Mouse (Mus musculus): ENCODE data around the gene Smim4.
A peak's percentile ranks its signal among the peaks of the same experiment; 100 is the strongest.

The Smim4 gene

DNA sequence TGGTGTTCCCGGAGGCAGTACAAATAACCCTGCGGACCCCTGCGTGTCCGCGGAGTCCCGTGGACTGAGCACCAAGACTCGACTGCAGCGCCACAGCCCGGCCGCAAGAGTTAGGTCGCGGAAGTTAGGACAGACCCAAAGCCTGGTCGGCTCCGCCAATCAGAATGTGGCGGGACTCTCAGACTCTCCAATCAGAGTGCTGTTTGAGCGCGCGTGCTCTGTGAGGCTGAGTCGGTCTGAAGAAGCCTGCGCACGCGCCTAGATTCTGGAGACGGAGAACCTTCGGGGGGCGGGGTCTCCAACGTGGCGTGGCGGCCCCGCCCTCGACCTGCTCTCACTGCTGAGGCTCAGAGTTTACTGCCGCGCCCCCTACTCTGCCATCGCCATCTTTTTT is at the start of gene Smim4:
Smim4 (minus strand) TSS at position 131 of the 394 bp plus-strand sequence.
- DNase-seq = peak; percentile 98 to 99

DNA sequence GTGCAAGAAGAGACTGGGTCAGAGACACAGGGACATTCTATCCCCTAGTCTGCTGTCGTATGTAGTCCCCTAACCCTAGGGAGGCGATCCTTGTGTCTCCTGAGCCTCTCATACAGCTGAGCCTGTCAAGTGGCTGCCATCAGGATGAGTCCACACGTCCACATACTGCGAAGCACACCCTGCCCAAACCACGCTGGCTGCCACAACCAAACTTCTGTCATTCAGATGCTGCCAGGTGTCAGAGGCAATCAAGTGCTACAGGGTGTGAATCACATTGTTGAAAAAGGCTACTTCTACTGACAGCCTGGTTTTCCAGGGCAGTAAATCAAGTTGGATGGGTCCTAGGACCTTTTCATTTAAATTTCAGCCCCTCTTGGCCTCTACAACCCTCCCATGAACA is 49.0 kb upstream of the Smim4 start:
- no peak for DNase-seq

DNA sequence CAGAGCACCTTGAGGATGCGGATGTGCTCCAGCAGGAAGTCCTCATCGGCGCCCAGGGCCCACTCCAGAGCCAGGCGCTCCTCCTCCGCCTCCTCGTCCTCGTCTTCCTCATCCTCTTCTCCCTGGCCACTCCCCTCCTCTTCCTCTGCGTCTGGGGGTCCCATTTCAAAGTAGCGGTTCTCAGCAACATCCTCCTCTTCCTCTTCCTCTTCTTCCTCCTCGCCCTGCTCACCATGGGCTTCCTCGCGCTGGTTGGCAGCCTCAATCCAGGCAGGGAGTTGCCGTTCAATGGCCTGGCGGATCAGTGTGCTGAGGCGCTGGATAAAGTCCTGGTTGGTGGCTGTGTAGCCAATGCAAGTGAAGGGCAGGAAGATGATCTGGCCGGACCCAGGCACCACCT is 48.5 kb upstream of the Smim4 start:
- no peak for DNase-seq

DNA sequence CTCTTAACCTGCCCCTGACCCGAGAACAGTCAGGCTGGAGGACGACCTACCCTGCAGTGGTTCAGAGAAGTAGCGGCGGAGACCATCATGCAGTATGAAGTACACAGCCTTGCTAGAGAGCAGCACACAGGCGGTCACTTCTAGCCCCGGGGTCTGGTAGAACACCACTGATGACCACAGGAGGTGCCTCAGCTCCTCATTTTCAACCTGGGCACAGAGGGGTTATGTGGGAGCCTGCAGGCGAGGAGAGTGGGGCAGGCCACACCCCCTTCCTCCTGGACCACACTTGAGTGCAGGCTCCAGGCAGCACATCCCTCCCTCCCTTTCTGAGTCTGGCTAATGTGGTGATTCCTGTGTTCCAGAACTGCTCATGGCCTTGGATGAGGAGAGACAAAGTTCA is 44.8 kb upstream of the Smim4 start:
- no peak for DNase-seq

DNA sequence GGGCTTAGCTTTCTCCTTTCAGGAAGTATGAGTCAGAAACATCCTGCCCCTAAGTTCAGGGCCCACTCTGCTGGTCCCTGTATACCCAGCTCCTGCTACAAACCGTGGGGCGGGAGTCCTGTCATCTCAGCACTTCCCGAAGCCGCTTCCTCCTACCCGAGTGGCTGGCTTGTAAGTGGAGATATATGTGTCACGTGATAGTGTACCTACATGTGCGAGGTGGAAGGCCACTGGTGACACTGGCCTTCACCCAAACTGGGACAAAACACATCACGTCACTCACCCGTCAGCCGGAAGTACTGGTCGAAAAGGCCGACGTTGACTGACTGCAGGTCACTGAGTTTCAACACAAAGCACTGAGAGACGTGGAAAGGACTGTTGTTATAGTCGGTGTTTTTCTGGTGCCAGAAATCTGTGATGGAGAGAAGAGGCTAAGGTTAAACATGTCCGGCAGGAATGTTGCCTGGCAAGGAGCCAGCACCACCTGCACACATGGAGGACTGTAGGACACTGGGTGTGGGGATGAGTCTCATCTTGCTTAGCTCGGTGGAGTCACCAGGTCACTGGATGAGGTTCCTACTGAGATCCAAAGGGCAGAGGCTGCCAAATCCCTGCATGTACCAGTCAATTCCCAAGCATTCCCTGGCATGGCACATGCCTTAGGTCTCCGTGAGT is 44.2 kb upstream of the Smim4 start:
- DNase-seq = no peak

DNA sequence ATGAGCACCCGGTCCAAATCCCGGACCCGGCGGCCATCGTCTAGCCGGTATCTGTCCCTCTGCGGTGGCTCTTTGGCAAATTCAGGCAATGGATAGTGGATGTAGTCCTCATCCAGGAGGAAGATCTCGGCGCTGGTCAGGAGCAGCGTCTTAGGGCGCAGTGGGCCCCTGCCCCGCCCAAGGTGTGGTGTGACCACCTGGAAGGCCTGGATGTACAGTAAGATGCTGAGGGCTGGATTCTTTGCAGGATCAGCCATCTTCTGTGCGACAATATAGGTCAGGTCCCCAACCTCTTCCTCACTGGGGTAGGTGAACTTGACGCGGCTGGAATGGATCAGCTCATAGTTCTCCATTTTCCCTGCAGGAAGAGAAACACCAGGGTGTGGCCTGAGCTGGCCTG is 43.1 kb upstream of the Smim4 start:
- no peak for DNase-seq

DNA sequence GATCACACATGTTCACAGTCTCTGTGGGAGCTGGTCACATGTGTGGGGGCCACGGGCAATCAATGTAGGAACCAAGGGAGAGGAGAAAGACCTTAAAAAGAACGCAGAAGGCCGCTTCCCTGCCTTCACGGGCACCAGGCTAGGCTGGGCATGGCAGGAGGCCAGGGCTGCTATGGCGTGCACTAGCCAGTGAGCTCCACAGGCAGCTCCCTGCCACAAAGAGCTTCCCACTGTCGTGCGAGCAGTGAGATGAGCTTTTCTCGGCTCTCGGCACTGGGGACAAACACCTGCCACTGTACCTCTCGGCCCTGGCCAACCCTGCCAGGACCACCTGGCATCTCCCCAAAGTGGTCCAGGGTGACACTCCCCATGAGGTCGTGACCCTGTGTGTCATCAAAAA is 42.6 kb upstream of the Smim4 start:
- no peak for DNase-seq

DNA sequence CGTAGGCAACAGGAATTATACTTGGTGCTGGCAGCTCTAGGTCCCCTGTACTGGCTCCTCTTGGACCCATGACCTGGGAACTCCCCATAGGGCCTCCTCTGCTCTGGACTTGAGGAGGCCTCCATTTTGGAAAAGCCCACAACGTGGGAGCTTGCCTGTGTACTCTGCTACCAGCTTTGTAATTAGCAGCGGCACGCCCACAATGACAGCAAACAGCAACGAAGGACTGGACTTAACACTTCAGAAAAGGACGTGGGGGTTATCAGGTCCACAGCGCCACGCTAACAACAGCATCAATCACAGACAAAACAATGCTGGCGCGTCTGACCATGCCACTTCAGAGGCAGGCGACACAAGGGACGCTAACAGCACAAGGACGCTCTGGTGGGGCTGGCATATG is 42.2 kb upstream of the Smim4 start:
- no peak for DNase-seq

DNA sequence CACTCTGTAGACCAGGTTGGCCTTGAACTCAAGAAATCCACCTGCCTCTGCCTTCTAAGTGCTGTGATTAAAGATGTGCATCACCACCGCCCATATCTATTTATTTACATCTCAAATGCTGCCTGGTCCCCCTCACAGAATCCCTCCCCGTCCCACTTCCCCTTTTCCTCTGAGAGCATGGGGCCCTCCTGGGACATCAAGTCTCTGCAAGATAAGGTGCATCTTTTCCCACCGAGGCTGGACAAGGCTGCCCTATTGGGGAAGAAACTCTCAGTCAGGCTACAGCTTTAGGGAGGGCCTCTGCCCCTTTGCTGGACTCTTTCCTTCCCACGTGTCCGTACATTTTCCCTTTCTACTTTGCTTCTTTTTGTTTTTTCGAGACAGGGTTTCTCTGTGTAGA is 40.8 kb upstream of the Smim4 start:
- DNase-seq = no peak

DNA sequence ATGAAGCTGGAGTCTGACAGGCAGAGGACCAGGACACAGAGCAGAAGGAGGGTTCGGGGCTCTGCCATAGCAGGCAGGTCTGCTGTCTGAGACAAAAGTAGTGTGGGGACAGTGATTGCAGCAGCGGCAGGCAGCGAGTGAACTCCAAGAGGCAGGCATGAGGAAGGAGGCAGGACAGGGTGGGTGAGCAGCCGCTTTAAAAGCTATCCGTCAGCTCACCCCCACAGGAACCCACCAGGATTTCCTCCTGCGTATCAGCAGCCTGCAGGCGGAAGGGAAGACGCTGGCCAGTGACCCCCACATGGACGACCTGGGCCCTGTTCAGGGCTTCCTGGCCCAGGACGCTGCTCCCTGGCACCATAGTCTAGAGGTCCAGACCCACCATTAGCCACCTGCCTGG is 39.7 kb upstream of the Smim4 start, which contains the start of gene Stab1:
Stab1 (minus strand) TSS at position 217 of the 400 bp plus-strand sequence.
- peak; percentile 61 to 72 for DNase-seq

DNA sequence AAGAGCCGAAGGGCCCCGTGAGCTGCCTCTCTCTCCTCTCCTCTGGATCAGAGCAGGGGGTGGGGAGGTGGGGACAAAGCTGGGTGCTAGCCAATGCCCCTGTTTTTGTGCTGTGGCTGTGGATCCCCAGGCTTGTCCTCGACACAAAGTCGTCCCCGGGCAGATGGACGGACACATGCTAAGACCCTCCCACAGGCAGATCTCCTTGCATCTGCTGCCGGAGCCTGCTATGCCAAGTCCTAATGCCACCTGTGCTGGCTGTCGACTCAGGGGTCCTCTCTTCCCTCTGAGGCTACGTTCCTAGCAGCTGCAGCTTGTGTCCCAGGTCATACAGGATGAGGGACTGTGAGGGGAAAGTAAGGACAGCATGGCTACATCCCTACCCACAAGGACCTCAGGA is 38.1 kb upstream of the Smim4 start:
- DNase-seq = no peak

DNA sequence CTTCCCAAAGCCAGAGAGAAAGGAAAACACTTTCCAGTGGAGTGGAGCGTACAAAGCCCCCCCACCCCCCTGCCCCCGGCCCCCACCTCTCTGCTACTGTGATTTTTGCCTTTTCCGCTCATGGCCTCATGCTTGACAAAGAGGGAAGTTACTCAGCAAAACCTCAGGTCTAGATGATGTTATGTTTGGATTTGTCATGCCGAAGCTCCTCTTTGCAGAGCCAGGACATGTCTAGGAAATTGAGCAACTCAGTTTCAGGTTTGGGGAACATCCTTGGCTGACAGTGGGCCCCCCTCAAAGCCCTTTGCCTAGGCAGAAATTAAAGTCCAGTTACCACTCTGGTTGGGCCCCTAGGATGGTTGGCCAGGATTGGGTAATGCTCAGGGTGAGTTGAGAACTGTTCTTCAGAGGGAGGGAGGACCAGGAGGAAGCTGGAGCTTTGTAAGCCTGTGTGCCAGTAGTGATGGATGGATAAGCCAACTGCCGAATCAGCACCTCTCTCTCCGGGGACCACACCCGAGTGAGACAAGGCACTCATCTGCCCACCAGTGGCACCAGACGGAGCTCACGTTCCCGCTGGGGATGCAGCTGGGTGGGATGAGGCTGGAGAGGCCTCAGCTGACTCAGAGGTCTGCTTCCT is 37.4 kb upstream of the Smim4 start:
- peak; percentile 45 to 59 for DNase-seq

DNA sequence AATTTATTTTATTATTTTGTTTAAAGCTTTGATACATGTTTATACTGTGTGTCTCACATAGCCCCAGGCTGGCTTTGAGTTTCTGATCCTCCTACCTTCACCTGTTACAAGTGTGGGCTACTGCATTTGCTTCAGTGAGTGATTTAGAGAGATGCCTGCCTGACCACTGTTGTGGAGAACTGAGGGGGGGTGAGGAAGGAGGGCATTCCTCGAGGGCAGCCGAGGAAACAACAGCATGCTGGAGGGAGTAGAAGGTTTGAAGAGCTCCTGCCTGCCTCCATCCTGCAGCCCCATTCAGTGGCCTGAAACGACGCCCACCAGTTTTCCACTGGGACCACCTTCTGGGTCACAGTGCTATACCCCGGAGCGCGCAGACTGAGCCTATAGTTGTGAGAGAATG is 36.7 kb upstream of the Smim4 start:
- no peak for DNase-seq

DNA sequence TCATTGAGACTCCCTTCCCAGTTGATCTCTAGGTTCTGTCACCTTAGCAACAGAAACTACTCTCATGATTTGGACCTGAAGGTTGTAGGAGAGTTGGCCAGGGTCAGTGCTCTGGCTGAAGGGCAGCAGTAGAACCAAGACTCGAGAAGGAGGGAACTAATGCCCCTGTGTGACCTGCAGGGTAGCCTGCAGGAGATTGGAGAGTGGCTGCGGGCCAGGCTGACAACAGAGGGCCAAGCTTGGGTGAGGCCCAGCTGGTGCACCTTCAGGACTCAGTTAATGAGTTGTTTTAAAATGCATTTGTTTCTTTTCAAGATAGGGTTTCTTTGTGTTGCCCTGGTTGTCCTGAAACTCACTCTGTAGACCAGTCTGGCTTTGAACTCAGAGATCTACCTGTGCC is 36.3 kb upstream of the Smim4 start:
- DNase-seq = no peak

DNA sequence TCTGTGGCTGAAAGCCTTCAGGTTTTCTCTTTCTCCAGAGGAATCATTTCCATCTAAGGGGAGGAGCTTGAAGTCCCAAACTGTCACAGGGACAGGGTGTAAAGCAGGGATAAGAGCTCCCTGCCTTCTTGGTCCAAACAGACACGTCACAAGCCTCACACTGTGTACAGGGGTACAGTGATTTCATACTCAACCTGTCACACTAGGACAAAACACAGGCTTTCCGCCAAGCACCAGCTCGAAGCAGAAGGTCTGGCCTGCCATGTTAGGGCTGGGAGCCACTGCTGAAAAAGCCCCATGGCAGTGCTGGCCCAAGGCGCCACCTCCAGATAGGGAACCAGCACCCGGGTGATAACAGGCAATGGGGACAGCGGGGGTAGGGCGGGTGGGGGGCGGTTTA is 35.3 kb upstream of the Smim4 start:
- DNase-seq = no peak

DNA sequence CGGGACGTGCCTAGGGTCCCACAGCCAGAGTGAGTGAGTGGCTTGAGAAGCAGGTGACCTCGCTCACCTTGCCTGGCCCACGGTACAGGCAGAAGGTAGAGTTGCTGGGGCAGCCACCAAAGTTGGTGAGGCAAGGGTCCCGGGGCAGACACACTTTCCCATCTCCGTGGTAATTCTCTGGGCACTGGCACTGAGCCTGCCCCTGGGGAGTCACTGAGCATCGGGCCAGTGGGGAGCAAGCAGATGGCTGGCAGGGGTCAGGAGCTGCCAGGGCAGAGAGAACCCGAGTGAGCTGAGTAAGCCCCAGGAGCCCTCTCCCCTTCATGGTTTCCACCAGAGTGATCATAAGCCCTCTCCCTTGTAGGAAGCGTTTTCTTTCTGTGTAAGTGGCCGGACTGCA is 32.9 kb upstream of the Smim4 start:
- no peak for DNase-seq

DNA sequence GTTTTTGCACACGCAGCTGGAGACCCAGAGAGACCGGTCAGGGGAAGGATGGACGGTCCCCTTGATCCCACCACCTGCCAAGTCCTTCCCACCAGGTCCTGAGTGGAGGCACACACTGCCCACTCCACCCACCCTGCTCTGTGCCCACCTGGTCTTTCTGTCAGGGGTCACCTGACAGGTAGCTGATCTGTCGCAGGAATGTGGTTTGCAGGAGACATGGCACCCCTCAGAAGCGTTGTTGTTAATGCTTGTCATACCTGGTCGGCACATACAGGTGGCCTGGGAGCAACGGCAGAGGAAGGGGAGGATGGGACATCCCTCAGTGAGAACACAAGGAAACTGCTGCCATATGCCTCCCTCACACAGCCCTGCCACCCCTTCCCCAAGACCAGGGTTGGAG is 32.4 kb upstream of the Smim4 start:
- DNase-seq = no peak

DNA sequence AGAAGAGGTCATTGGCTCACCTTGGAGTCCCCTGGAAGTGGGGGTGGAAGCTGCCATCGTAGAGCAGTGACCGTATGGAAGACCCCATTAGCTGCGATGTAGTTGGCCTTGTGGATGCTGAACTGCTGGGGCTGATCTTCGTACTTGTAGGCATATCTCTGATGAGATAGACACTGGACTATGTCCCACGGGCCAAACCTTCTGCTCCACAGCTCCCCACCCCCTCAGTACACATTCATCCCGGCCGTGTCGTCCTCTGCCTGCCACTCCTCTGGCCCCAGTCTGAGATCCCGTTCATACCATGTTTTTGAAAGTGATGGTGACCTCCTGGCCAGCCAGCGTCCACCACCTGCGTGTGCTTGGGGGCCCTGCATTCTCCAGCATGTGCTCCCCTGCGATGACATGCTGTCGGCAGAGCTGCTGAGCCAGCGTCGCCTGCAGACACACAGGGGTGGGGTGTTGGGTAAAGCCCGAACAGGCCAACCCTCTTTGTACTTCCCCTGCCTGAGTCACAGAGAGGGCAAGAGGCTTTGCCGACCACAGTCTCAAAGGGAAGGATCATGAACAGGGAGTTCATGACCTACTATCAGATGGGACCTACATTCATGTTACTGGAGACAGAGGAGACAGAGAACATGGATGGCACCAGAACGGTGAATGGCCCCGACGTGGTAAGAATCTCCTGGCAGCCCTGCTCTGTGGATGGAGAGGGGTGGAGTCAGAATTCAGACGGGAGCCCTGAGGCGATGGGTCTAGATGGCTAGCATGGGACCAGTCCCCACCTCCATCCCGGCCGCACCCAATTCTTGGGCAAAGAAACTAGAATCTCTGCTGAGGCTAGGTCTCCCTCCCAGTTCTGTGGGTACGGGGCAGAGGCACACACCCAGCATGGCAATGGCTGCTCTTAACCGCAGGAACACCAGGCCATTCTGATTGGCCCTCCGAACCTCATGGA is 31.7 kb upstream of the Smim4 start:
- DNase-seq = no peak

DNA sequence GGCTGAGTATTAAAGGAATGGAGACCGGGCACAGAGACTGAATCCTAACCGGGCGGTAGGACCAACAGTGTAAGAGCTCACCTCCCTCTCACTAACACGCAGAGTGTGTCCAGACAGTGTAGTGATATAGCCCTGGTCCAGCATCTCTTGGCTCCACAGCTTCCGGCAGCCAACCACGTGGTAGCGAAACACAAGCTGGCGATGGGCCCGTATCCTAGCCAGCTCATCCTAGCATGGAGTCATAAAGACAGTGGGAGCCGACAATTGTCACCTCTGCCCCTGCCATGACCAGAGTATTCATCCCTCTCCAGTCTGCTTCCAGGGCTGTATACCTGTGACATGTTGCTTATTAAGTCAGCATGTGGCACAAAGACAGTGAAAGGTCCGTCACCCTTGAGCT is 16.9 kb upstream of the Smim4 start:
- no peak for DNase-seq

DNA sequence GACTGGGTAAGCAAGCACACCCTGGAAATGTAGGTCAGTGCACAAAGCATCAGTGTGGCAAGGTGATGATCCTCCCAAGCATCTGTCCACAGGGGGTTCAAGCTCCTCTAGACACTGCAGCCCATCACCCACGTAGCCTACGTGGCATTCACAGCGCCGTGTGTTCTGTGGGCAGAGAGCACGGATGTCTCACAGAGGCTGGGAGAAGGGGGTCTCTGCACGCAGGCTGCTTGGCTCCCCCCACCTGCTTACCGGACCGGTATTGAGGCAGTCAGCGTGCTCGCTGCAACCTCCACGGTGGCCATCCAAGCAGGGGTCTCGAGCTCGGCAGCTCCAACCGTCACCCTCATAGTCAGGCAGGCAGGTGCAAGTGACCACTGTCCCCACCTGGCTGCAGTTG is 12.3 kb upstream of the Smim4 start:
- DNase-seq = no peak

DNA sequence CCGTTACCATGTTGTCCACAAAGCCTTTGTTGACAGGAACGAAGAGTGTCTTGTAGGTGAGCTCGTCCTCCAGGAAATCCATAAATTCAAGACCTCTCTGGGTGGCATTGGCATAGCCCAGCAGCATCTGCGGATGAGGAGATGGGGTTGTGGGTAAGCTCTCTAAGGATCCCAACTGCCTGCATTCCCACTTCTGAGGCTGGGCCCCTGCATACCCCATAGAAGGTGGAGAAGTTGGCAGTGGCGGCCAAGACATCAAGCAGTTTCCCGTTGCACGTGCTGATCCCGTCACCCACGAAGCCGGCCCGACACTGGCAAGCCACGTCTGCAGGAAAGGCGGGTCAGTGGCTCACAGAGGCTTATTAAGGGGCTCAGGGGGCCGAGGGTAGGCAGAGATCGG is 11.4 kb upstream of the Smim4 start:
- no peak for DNase-seq

DNA sequence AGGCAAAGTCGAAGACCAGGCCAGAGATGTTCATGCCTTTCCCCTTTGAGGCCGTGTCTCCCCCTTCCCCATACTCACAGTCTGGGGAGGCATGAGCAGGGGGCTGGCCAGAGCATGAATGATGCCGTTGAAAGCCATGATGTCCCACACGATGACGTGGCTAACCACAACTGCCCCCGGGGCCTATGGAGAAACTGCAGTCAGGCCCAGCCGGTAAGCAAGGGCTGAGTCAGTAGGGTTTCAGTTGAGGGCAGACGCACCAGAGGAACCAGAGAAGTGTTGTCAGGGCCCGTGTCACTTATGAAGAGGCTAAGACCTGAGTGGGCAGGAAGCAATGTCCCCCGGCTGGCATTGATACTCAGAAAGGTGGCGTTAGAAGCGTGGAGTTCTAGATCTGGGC is 10.9 kb upstream of the Smim4 start:
- DNase-seq = no peak

DNA sequence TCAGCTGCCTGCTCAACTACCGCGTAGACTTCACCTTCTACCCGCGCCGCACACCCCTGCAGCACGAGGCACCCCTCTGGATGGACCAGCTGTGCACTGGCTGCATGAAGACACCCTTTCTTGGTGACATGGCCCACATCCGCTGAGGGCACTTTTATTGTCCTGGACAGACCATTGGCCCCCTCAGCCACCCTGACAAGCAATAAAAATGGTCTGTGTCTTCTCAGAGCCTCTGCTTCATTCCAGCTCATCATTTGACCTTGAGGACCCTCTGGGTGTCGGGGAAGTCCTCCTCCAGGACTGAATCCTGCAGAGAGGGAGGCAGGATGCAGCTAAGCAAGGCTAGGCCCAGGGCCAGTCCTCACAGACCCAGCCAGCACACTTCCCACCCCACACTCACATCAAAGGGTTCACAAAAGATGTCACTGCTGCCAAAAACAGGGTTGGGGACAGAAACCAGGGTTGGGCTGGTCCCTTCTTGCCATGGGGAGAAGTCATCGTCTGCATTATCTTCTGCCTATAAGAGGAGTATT is 10.2 kb upstream of the Smim4 start:
- DNase-seq = no peak

Measured in lung, adult 18-20 months (tissue).